Mouse (Mus musculus): ENCODE results near the gene Vezt.

DNA sequence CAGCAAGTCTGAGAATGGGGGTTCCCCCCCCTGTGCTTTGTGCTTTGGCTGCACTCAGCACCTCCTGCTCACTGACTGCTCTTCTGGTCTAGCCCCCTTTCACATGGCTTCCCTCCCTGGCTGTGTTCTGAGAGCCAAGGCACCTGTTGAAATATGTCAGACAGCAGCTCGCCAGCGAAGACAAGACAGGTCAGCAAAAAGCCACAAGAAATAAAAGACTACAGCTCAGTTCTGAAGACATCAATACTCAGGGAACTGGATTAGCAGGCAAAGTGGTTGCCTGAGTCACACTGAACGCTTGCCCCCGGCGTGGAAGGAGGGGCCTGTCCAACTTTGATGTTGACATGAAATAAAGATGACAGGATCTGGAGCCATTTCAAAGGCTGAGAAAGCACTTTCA is 102.8 kb downstream of the Vezt start:
- TF ChIP-seq POLR2AphosphoS2 (IDR thresholded peaks at IDR 0.05; ENCODE audit: low read length) (no peak), MAFK (IDR thresholded peaks at IDR 0.05; ENCODE audit: borderline replicate concordance, low read depth, low read length) (no peak), CTCF (IDR thresholded peaks at IDR 0.05 in 2 of 3, conservative IDR thresholded peaks at IDR 0.05 in 1 of 3; ENCODE audit: control insufficient read depth in 1 of 3, insufficient read depth in 1 of 3, low read depth in 2 of 3, low read length in 3 of 3, poor library complexity in 1 of 3, severe bottlenecking in 1 of 3) (no peak), CHD2 (IDR thresholded peaks at IDR 0.05; ENCODE audit: low read length) (no peak), MYC (IDR thresholded peaks at IDR 0.05; ENCODE audit: low read depth, low read length) (no peak), EP300 (IDR thresholded peaks at IDR 0.05; ENCODE audit: low read depth in 1 of 2, low read length in 2 of 2) (no peak), ETS1 (IDR thresholded peaks at IDR 0.05; ENCODE audit: low read depth, low read length) (no peak), NELFE (IDR thresholded peaks at IDR 0.05; ENCODE audit: low read depth, low read length) (no peak), TCF12 (IDR thresholded peaks at IDR 0.05; ENCODE audit: low read depth, low read length) (no peak), E2F4 (IDR thresholded peaks at IDR 0.05; ENCODE audit: borderline replicate concordance, low read depth, low read length) (no peak), ELF1 (IDR thresholded peaks at IDR 0.05; ENCODE audit: low read depth, low read length) (no peak), ZNF384 (IDR thresholded peaks at IDR 0.05; ENCODE audit: low read depth, low read length) (no peak), HCFC1 (IDR thresholded peaks at IDR 0.05; ENCODE audit: low read depth, low read length) (no peak), SMC3 (IDR thresholded peaks at IDR 0.05; ENCODE audit: low read depth, low read length) (no peak)
